Mouse (Mus musculus) G1E-ER4 (cell line): ENCODE results near the gene Wdr89. TPM values are rescaled to one million over a fixed set of nuclear protein-coding genes. Genes with fewer than 3 reads are reported as not detected.

Experiments used
- GATA1 ChIP-seq: IDR thresholded peaks from one replicate; pipeline ENCODE4 v1.8.0; 2012; ENCODE audit warnings: low read length, inconsistent platforms
- polyA plus RNA-seq: library from polyadenylated mRNA; stranded (reverse); fragments of >175 nt; gene quantifications from 2 replicates; pipeline ENCODE4 v1.2.3, GENCODE M21; 2012

Gene Wdr89
- polyA plus RNA-seq, 1 experiment: 4.0 TPM

DNA sequence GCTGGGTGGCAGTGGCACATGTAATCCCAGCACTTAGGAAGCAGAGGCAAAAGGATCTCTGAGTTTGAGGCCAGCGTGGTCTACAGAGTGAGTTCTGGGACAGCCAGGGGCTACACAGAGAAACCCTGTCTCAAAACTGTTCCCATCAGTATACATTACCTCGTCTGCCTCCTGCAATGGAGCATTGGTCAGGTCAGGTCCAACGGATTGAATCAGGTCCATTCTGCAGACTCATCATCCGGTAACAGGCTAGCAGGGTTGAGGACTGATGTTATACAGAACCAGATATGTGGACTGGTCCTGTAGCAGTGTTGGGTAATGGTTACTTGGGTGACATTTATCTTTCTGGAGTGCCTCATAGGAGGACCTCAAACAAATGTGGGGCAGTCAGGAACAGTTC is 3.3 kb upstream of the Wdr89 start:
- no peak for TF ChIP-seq GATA1

DNA sequence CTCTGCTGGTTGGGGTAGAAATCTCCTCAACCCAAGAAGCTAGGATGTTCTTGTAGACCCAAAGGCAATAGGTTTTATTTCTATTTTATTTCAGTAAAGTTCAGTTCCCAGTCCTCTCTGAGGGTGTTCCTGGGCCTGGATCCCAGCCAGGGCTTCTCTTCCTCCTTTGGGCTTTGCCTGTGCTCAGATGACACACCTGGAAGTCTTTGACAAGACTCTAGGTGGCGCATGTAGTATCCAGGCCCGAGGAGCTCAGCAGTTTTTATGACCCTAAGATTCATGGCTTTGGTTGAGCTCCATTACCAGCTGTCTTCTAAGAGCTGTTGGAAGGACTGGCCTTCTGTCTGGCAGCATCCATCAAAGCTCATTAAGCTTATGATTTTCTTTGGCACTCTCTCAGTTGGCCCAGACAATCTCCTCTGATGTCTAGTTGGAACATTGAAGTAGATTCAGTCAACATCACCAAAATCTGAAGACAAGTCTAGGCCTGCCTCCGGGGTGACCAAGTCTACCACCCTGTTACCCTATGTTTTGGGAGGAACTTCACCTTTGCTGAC is 2.5 kb upstream of the Wdr89 start:
- no peak for TF ChIP-seq GATA1

DNA sequence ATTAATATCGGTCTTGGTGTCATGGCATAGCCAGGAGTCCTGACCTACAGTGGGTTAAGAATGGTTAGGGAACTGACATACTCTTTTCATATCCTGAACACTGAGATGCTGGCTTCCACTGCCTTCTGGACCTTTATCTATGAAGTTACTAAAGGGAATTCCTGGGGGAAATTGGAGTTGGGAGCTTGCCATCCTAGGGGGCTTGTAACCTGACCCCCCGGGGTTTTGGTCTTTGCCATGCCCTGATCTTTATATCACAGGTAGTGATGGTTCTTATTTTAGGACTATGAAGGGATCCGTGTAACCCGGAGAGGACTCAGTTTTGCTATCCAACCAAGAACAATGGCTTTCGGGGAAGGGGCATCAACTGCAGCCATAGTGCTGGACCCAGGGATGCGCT is 1.3 kb upstream of the Wdr89 start:
- TF ChIP-seq GATA1: no peak

DNA sequence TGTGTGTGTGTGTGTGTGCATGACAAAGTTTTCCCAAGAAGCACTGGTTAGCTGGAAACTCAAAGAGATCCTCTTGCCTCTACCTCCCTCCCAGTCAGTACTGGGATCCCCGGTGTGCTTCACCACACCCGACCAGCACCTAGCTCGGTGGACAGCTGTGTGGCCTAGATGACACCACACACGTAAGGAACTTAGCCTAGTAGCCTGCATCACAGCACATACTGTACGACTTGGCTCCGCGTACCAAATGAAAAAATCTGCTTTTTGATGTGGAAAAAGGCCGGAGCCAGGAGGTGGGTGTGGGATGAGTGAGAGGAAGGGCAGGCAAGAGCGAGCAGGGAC is 450 bp downstream of the Wdr89 start:
- no peak for TF ChIP-seq GATA1

DNA sequence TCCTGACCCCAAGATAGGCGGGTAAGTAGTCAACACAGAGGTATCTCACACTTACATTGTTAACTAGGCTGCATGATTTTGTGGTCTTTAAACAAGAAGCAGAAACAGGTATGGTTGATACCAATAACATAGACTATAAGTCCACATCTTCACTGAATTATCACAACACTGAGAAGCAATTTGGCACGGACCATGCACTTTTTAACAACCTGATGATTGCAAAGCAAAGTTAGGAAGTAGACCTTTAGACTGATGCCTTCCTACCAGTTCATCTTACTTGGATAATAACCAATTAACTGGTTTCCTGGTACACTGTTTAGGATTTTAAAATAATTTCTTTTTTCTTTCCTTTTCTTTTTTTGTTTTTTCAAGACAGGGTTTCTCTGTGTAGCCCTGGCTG is 1.1 kb downstream of the Wdr89 start:
- no peak for TF ChIP-seq GATA1

DNA sequence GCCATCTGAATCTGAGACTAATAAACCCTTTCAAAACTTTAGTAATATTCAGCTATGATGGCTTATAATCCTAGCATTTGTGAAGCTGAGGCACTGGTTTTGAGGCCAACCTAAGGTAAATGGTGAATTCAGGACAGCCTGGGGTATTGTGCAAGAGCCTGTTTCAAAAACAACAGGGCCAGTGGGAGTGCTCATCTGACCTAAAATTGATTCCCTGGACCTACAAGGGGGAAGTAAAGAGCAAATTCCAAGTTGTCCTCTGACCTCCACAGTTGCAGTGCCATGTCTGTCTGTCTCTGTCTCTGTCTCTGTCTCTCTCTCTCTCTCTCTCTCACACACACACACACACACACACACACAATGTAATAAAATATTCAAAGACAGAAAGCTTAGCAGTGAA is 2.4 kb downstream of the Wdr89 start:
- no peak for TF ChIP-seq GATA1

DNA sequence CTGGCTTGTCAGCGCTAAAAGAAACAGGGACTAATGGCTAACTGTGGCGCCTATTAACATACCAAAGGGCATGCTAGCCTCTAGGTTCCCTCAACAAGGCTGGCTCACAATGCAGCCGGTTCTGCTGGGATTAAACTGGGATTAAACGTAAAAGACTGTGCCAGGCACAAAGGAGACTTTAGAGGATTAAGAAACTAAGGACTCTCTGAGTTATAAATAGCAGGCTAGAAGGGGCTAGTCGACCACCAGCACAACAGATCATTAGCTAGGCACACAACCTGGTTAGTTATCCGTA is 4.9 kb downstream of the Wdr89 start:
- TF ChIP-seq GATA1: no peak

DNA sequence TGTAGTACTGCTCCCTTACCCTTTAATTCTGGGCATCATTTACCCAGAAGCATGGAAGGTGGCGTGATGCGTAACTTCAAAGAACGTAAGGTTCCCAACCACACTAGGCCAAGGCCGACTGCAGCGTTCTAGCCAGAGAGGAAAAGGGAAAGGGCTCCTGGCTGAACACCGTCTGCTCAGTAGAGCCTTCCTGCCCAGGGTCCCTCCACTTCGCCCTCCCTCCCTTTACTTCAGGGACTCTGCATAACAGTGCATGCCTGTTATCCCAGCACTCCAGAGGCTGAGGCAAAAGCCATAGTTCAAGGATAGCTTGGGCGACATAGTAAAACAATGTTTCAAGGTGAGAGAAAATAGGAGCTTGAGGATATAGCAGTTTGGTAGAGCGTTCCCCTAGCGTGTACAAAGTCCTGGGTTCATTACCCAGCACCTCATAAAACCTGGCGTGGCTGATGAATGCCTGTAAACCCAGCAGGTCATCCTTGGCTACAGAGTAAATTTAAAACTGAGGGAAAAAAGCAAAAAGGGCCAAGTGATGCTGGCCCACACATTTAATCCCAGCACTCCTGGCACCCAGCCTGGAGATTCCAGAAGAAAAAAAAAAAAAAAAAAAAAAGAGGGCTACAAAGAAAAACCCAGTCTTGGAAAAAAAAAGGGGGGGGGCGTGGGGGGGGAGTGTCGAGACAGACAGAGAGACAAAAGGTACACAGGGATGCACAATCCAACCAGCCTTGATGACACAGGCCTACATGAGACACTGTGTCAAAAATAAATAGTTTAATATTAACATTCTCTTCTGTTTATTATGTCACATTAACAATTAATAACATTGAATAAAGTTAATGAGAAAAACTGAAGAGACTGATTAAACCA is 5.5 kb downstream of the Wdr89 start:
- TF ChIP-seq GATA1: no peak

DNA sequence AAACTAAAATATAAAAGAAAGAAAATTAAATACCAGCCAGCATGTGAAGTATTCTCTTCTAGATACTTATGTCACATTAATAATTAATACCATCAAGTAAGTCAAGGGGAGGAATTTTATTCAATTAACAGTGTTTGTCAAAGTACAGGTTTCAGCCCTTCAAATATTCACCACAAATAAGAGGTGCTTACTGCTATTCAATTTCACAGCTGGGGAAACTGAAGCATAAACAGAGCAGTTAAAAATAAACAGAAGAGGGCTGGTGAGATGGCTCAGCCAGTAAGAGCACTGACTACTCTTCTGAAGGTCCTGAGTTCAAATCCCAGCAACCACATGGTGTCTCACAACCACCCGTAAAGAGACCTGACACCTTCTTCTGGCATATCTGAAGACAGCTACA is 7.0 kb downstream of the Wdr89 start:
- no peak for TF ChIP-seq GATA1

DNA sequence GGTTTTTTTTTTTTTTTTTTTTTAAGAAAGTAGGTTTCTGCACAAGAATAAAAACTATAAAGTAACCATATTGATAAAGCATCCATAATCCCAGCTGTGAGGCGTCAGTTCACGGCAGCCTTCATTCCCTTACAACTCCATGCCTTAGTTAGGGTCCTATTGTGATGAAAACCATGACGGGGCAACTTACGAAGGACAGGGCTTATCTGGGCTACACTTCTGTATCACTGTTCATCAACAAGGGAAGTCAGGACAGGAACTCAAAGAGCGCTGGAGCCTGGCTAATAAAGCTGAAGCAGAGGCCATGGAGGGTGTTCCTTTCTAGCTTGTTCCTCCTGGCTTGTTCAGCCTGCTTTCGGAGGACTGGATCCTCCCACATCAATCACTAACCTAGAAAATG is 10.9 kb downstream of the Wdr89 start:
- TF ChIP-seq GATA1: peak; percentile 14

DNA sequence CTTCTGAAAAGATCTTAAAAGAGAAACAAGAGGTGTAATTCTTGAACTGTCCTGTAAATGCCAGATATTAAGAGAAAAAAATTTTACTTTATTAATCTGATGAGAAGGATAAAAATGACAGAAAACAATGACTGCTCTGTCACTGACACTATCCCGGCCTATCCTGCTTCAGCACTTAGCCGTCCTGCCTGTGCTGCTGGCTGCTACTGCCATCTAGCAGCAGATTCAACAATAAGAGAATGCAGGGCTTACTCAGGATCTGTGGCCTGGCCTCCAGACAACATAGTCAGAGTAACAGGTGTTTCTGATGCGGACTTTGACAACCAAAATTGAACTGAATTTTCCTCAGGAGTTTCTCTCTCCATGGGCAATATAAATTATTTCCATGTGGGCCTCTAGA is 12.8 kb downstream of the Wdr89 start:
- no peak for TF ChIP-seq GATA1

DNA sequence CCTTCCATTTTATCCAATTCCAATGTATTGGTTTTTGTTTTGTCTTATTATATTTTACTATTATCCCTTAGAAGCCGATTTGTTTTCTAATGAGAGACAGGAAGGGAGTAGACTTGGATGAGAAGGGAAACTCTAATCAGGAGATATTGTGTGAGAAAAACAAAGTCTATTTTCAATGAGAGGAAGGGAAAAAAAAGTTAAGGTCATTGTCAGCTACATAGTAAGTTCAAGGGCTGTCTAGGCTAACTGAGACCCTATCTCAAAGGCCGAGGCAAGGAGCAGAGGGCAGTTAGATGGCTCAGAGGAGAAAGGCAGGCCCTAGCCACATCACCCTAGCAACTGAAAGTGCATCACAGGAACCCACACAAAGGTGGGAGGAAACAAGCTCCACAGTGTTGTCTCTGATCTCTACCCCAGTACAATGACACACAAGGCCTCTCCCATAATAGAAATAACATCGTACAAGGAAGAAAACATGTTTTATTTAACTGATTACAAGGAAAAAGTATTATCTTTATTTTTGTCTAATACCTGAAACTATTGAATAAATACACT is 15.0 kb downstream of the Wdr89 start:
- no peak for TF ChIP-seq GATA1

DNA sequence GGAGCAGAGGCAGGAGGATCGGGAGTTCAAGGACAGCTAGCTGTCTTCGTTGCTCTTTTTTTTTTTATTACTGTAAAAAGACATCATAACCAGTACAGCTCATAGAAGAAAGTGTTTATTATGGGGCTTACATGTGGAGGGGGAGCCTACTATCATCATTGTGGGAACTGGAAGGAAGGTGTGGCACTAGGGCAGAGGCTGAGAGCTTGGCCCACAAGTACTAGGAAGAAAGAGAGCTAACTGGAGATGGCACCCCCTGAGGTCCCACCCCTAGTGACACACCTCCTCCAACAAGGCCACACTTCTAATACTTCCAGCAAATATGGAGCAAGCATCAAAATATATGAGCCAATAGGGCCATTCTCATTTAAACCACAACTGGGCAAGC is 19.6 kb downstream of the Wdr89 start:
- no peak for TF ChIP-seq GATA1

DNA sequence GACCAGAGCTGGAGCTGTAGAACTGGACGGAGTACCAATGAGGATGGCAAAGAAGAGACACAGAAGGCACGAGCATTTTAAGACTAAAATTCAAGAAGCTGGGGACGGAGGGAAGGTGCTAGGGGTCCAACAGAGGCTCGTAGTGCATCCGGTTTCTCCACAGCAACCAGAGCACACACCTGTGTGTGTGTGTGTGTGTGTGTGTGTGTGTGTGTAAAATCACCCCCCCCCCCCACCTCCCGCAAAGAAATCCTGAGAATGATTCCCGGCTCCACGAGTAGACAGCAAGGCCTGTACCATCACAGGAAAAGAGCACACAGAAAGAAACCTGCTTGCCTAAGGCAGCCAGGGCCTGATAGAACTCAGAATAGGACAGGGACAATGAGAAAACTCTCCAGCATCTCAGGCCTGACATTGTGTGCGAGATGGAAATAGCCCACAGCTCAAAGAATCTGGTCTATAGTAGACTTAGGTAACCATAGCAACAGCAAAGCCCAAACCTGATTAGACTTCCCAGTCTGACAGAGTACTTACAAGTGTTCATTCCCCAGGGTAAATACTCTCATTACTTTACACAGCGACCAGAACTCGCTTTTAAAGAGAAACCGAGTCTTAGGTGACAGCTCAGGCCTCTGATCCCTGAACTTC is 20.2 kb downstream of the Wdr89 start:
- TF ChIP-seq GATA1: no peak

DNA sequence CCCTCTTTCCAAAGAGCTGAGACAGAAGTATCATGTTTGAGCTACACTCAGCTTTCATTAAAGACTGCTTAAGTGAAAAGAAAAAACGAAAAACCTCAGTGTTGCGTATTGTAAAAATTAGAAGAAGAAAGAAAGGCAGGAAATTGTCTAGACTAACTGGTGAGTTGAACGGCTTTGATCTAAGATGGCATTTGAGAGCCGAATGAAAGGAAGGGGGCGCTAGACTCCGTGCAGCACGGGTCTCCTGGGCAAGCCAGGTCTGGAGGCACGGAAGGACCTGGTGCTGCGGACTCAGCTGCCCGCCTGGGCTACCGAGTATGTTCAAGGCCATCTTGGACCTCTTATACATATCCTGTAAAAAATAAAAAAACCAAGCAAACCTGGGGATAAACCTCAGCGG is 21.1 kb downstream of the Wdr89 start:
- no peak for TF ChIP-seq GATA1

DNA sequence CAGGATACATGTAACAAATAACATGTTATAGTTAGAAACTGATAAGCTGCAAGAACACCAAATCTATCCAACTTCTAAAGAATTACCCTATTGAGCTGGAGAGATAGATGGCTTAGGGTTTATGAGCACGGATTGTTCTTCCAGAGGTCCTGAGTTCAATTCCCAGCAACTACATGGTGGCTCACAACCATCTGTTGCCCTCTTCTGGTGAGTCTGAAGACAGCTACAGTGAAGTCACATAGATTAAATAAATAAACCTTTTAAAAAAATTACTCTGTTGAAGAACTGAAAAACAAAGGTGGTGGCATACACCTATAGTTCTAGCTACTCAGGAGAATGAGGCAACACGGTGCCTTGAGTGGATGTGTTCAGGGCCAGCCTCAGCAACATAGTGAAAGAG is 21.7 kb downstream of the Wdr89 start:
- TF ChIP-seq GATA1: no peak

DNA sequence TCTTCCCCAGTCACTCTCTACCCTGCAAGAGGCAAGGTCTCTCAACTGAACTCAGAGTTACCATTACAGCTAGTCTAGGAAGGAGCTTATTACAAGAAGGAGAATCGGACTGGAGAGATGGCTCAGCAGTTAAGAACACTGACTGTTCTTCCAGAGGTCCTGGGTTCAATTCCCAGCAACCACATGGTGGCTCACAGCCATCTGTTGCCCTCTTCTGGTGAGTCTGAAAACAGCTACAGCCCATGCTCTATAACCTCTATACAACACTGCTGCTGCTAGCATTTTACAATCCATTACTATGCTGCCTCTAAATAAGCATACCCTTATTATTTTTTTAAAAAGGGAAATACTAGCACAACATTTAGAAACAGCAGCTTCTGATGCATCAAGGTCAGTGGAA is 23.6 kb downstream of the Wdr89 start:
- TF ChIP-seq GATA1: no peak
